Mouse (Mus musculus) midbrain, embryonic 11.5 days (tissue): ENCODE data around the gene Sgms1. TPM values are rescaled to one million over a fixed set of nuclear protein-coding genes. Genes with fewer than 3 reads are reported as not detected.

Source experiments
- ATAC-seq: fragments of 200-750 bp; cut with Nextera tagmentation; 2 replicates; pipeline ENCODE4 v1.8.0; 2017; ENCODE audit warnings: moderate TSS enrichment, moderate library complexity; ENCODE audit not compliant: low FRiP score
- DNase-seq: peaks from one replicate; pipeline ENCODE4 v3.0.0; 2015; ENCODE audit warnings: low spot score; ENCODE audit errors: missing footprints
- H3K27ac ChIP-seq: fragments of 300-500 bp; sonication (generic); 2 replicates; pipeline ENCODE4 v1.5.1; 2014; ENCODE audit warnings: low read depth, low read length
- H3K27me3 ChIP-seq: fragments of 300-500 bp; sonication (generic); 2 replicates; pipeline ENCODE4 v1.6.1; 2014; ENCODE audit warnings: mild to moderate bottlenecking, low read length, moderate library complexity, mixed read lengths; ENCODE audit not compliant: control insufficient read depth, insufficient read depth
- H3K36me3 ChIP-seq: fragments of 300-500 bp; sonication (generic); 2 replicates; pipeline ENCODE4 v1.6.1; 2014; ENCODE audit warnings: mild to moderate bottlenecking, low read length, moderate library complexity, mixed read lengths; ENCODE audit not compliant: control insufficient read depth, insufficient read depth
- H3K4me1 ChIP-seq: fragments of 300-500 bp; sonication (generic); 2 replicates; pipeline ENCODE4 v1.6.1; 2014; ENCODE audit warnings: low read length; ENCODE audit not compliant: control insufficient read depth, insufficient read depth
- H3K4me2 ChIP-seq: fragments of 300-500 bp; sonication (generic); 2 replicates; pipeline ENCODE4 v1.6.1; 2014; ENCODE audit warnings: mild to moderate bottlenecking, moderate library complexity
- H3K4me3 ChIP-seq: fragments of 300-500 bp; sonication (generic); 2 replicates; pipeline ENCODE4 v1.5.1; 2014; ENCODE audit warnings: low read depth, low read length
- H3K9ac ChIP-seq: fragments of 300-500 bp; sonication (generic); 2 replicates; pipeline ENCODE4 v1.6.1; 2014; ENCODE audit warnings: low read length
- H3K9me3 ChIP-seq: fragments of 300-500 bp; sonication (generic); 2 replicates; pipeline ENCODE4 v1.6.1; 2016; ENCODE audit warnings: low read length; ENCODE audit not compliant: control insufficient read depth
- WGBS: fragments of 180-500 bp; shearing (Covaris S2); extraction: QIAGEN DNeasy Blood & Tissue Kit; methylation state at CpG from one replicate; pipeline ENCODE4 v1.1.7; 2014; 5-methylcytosine and 5-hydroxymethylcytosine counted together
- polyA plus RNA-seq: library from polyadenylated mRNA; unstranded; fragments of >200 nt; fragmentation: Nextera tagmentation; extraction: Ambion mirVana; gene quantifications from 2 replicates; pipeline ENCODE4 v1.2.1, GENCODE M21; 2014

Sgms1 gene
- polyA plus RNA-seq, 1 experiment from 2014 or later, result 10.1 TPM

- no peaks in the 10 kb centered on the region for H3K36me3 ChIP-seq
- DNase-seq (no peak), ATAC-seq (no peak)
- 87% methylated on average over 8 of the region's 8 CpGs for WGBS
- H3K27me3 ChIP-seq, result no peaks in the 10 kb centered on the region
- no peak overlapping the region for H3K4me2 ChIP-seq
- no peak overlapping the region for H3K4me3 ChIP-seq
- no peak overlapping the region for H3K27ac ChIP-seq
- no peaks in the 10 kb centered on the region for H3K4me1 ChIP-seq
- H3K9ac ChIP-seq, result no peak overlapping the region
- no peaks in the 10 kb centered on the region for H3K9me3 ChIP-seq
Measured at GRCm38 (mm10) chr19:32186594-32187092, 202.9 kb downstream of the Sgms1 start.

- DNase-seq (no peak), ATAC-seq (no peak)
- no peaks in the 10 kb centered on the region for H3K4me1 ChIP-seq
Measured at GRCm38 (mm10) chr19:32183005-32183404, 206.5 kb downstream of the Sgms1 start.

GRCm38 (mm10) chr19:32182471-32182870 lies 207.0 kb downstream of the Sgms1 start:
- Histone ChIP-seq H3K27ac (no peak overlapping the region), H3K4me3 (no peak overlapping the region), H3K4me1 (no peaks in the 10 kb centered on the region), H3K27me3 (no peaks in the 10 kb centered on the region), H3K4me2 (no peak overlapping the region), H3K36me3 (no peaks in the 10 kb centered on the region), H3K9me3 (no peaks in the 10 kb centered on the region), H3K9ac (no peak overlapping the region)
- no peak for DNase-seq
- no peak for ATAC-seq
- 94% methylated on average over 5 of the region's 5 CpGs for WGBS

More at GRCm38 (mm10) chr19:32183005-32183404, 206.5 kb downstream of the Sgms1 start:
- Histone ChIP-seq H3K9ac (no peak overlapping the region), H3K27me3 (no peaks in the 10 kb centered on the region), H3K9me3 (no peaks in the 10 kb centered on the region), H3K4me3 (no peak overlapping the region), H3K36me3 (no peaks in the 10 kb centered on the region), H3K27ac (no peak overlapping the region), H3K4me2 (no peak overlapping the region)
- WGBS, result 92% methylated on average over 4 of the region's 4 CpGs

GRCm38 (mm10) chr19:32181721-32182394 lies 207.7 kb downstream of the Sgms1 start:
- Histone ChIP-seq H3K9me3 (no peaks in the 10 kb centered on the region), H3K27me3 (no peaks in the 10 kb centered on the region), H3K36me3 (no peaks in the 10 kb centered on the region), H3K4me1 (no peaks in the 10 kb centered on the region), H3K9ac (no peak overlapping the region), H3K27ac (no peak overlapping the region), H3K4me3 (no peak overlapping the region), H3K4me2 (no peak overlapping the region)
- 91% methylated on average over 12 of the region's 12 CpGs for WGBS
- no peak for DNase-seq
- no peak for ATAC-seq

- Histone ChIP-seq H3K4me2 (no peak overlapping the region), H3K36me3 (no peaks in the 10 kb centered on the region), H3K9me3 (no peaks in the 10 kb centered on the region), H3K27me3 (no peaks in the 10 kb centered on the region), H3K4me3 (no peak overlapping the region), H3K4me1 (no peaks in the 10 kb centered on the region), H3K9ac (no peak overlapping the region), H3K27ac (no peak overlapping the region)
- DNase-seq (no peak), ATAC-seq (no peak)
- 85% methylated on average over 14 of the region's 14 CpGs for WGBS
Measured at GRCm38 (mm10) chr19:32180756-32181674, 208.5 kb downstream of the Sgms1 start.

GRCm38 (mm10) chr19:32179978-32180413 lies 209.5 kb downstream of the Sgms1 start:
- no peak overlapping the region for H3K27ac ChIP-seq
- H3K9me3 ChIP-seq, result no peaks in the 10 kb centered on the region
- H3K9ac ChIP-seq, result no peak overlapping the region
- H3K4me2 ChIP-seq, result no peak overlapping the region
- DNase-seq (no peak), ATAC-seq (no peak)
- H3K27me3 ChIP-seq, result no peaks in the 10 kb centered on the region
- H3K36me3 ChIP-seq, result no peaks in the 10 kb centered on the region
- H3K4me3 ChIP-seq, result no peak overlapping the region
- 82% methylated on average over 5 of the region's 5 CpGs for WGBS
- H3K4me1 ChIP-seq, result no peaks in the 10 kb centered on the region

GRCm38 (mm10) chr19:32179514-32179913 lies 210.0 kb downstream of the Sgms1 start:
- Histone ChIP-seq H3K27me3 (no peaks in the 10 kb centered on the region), H3K27ac (no peak overlapping the region), H3K4me3 (no peak overlapping the region), H3K9ac (no peak overlapping the region), H3K9me3 (no peaks in the 10 kb centered on the region), H3K36me3 (no peaks in the 10 kb centered on the region), H3K4me2 (no peak overlapping the region), H3K4me1 (no peaks in the 10 kb centered on the region)
- ATAC-seq (no peak), DNase-seq (no peak)
- WGBS, result 75% methylated on average over 4 of the region's 4 CpGs

GRCm38 (mm10) chr19:32178161-32178560 lies 211.4 kb downstream of the Sgms1 start:
- DNase-seq (no peak), ATAC-seq (no peak)
- Histone ChIP-seq H3K27me3 (no peaks in the 10 kb centered on the region), H3K9ac (no peak overlapping the region), H3K36me3 (no peaks in the 10 kb centered on the region), H3K4me2 (no peak overlapping the region), H3K27ac (no peak overlapping the region), H3K4me3 (no peak overlapping the region), H3K9me3 (no peaks in the 10 kb centered on the region), H3K4me1 (no peaks in the 10 kb centered on the region)
- 95% methylated on average over 2 of the region's 2 CpGs for WGBS

GRCm38 (mm10) chr19:32176458-32176857 lies 213.1 kb downstream of the Sgms1 start:
- ATAC-seq, result no peak

More at GRCm38 (mm10) chr19:32176458-32176857, 213.1 kb downstream of the Sgms1 start:
- Histone ChIP-seq H3K27me3 (no peaks in the 10 kb centered on the region), H3K4me3 (no peak overlapping the region), H3K4me2 (no peak overlapping the region), H3K4me1 (no peaks in the 10 kb centered on the region), H3K9me3 (no peaks in the 10 kb centered on the region), H3K36me3 (no peaks in the 10 kb centered on the region), H3K9ac (no peak overlapping the region), H3K27ac (no peak overlapping the region)
- DNase-seq, result no peak
- WGBS, result 92% methylated on average over 9 of the region's 9 CpGs
